Mouse (Mus musculus) telencephalon, adult 2 months (tissue): ENCODE measurements around the gene Ube3b.

Experiments used
- DNase-seq: peaks from one replicate; pipeline ENCODE4 v3.0.0-alpha.2; 2011; ENCODE audit warnings: low read depth, low spot score

Ube3b gene

GRCm38 (mm10) chr5:114373581-114373980 is 6.8 kb upstream of the Ube3b start:
- DNase-seq, result no peak

GRCm38 (mm10) chr5:114374409-114375213 is 5.8 kb upstream of the Ube3b start:
- DNase-seq, result no peak

DNA sequence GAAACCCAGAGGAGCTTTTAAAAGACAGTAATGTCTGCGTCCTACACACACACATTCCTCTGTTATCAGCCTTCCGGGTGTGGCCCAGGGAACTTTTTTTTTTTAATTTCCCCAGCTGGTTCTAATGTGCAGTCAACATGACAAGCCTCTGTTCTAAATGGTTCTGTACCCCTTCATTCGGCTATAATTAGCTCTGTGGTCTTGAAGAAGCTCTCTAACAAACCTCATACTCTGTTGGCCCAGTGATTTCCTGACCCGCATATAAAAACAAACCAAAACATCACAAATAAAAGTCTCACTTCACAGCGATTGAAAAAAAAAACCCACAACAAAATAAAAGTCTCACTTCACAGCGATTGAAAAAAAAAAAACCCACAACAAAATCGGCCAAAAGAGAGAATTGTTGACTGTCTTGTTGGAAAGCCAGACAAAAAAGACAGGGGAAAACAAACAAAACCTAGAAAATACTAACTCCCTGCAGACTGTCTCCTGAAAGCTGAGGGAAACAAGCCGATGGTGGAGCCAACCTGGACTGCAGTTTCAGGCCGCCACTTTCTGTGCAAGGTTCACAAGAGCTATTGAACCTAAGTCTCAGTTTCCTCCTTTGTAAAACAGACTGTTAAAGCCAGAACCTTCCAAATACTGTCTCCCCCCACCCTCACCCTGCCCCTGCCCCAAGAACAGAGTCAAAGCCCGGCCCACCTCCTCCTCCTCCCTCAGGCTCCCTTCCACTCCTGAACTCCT is 2.1 kb upstream of the Ube3b start:
- DNase-seq, result no peak

DNA sequence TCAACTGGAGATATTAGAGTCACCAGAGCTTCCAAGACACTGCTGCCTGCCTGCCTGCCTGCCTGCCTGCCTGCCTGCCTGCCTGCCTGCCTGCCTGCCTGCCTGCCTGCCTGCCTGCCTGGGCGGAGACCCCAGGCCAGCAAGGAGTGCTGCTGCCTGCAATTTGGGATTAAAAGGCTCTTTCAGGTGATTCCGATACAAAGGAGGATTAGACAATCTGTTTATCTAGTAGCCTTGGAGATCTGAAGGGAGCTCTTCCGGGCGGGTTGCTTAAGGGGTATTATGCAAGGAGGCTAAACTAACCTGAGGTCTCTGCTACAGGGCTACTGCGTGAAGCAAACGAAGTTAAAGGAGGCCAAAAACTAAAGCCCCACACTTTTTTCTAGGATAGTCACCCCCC is 1.5 kb upstream of the Ube3b start:
- no peak for DNase-seq

GRCm38 (mm10) chr5:114379763-114380162 is 644 bp upstream of the Ube3b start:
- no peak for DNase-seq

DNA sequence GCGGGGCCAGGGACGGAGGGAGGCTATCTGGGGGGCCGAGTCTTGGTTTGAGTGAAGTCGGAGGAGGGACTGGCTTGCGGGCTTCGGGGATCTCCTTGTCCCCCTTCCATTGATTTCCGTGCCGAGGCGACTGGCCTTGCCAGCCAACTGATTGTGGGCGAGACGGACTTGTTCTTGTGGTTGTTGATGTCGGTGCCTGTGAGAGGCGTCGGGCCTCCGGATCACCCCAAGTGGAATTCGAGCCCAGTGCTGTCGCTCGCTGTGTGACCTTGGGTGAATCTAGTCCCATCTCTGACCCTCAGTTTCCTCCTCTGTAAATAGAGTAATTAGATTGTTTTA is 575 bp downstream of the Ube3b start:
- no peak for DNase-seq

GRCm38 (mm10) chr5:114383184-114383904 is 2.9 kb downstream of the Ube3b start:
- no peak for DNase-seq

GRCm38 (mm10) chr5:114384448-114384847 is 4.0 kb downstream of the Ube3b start:
- DNase-seq, result no peak

DNA sequence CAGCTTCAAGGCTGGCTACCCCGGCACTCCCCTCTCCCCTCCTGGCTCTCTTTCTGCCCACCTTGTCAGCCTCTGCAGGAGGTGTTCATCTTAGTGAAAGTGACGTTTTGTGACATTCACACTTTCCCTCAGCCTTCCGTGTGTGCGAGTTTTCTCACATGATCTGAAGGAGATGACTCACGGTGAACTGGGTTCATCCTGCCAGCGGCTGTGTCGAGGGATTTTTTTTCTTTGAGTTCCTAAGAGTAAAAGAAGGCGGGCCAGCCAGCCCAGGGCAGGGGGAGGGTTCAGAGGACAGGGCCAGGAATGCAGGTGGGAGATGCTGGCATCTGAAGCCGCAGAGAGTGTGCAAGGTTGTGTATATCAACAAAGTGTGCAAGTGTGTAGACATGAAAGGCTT is 12.8 kb downstream of the Ube3b start:
- no peak for DNase-seq

DNA sequence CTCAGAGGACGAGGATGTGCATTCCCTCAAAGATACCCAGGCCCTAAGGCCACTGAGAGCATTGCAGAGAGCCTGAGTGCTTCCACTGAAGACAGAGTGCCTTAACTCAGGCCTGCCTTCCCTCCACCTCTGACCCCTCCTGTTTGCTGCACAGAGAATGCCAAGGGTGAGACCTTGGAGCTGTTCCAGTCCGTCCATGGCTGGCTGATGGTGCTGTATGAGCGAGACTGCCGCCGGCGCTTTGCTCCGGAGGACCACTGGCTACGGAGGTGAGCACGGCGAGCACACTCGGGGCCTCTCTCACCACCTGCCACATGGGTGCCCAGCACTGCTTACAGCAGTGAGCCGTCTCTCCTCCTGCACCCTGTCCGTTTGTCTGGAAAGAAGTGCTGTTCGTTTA is 26.2 kb downstream of the Ube3b start:
- DNase-seq, result no peak

GRCm38 (mm10) chr5:114407269-114407668 is 26.9 kb downstream of the Ube3b start:
- DNase-seq, result no peak

DNA sequence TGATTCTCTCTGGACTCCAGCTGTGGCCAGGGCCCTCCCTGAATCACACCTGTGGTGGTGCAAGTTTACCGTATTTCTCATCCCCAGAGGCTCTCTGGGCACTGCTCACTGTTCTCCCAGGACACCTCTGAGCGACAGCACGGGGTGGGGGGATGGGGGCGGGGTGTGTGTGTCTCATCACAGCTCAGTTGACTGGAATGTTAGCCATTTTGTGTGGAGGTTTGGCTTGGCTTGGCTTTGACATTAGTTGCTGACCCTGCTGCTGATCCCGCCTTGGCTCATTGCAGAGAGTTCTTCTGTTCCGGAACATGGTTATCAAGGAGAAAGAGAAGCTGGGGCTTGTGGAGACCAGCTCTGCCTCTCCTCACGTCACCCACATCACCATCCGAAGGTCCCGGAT is 27.4 kb downstream of the Ube3b start:
- no peak for DNase-seq

- DNase-seq, result no peak
These were observed 28.4 kb downstream of the Ube3b start for GRCm38 (mm10) chr5:114408846-114409245.

DNA sequence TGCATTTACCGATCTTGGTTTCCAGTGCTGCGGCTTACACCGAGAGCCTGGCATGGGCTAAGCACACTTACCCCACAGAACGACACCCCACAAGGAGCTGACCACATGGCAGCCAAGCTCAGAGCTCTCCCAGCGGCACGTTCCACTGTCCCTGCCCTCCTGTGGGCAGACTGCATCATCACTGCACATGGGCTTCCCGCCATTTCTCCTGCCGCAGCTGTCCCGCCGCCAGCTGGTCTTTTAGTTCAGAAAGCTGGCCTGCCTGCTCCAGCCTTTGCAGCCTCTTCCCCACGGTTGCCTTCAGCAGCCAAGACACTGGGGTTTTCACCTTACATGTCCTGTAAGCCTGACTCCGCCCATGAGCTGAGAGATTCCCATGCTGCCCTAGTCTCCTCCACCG is 30.0 kb downstream of the Ube3b start:
- DNase-seq, result no peak

DNA sequence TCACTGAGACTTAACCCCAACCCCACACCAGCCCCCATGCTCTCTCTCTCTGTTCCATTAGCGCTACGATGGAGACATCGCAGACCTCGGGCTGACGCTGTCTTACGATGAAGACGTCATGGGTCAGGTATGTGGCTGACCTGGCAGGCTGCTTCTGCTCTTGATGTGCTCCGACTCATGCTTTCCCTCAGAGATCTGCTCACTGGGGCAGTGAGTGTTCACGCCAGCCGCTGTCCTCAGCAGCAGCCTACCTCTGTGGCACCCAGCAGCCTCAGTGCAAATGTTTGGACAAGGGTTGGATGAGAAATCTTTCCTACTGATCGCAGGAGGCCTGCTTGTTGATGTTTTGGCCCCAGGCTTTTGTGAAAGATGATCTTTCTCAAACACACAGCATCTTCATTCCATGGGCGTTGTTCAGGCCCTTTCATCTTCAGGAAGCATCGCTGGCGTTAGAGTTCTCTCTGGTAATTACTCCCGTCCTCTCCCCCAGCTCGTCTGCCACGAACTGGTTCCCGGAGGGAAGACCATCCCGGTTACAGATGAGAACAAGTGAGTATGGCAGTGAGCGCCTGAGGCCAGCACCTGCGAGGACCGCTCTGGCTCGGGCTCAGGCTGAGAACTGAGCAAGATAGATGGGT is 32.1 kb downstream of the Ube3b start:
- DNase-seq, result no peak

GRCm38 (mm10) chr5:114413067-114413735 is 32.8 kb downstream of the Ube3b start:
- no peak for DNase-seq

DNA sequence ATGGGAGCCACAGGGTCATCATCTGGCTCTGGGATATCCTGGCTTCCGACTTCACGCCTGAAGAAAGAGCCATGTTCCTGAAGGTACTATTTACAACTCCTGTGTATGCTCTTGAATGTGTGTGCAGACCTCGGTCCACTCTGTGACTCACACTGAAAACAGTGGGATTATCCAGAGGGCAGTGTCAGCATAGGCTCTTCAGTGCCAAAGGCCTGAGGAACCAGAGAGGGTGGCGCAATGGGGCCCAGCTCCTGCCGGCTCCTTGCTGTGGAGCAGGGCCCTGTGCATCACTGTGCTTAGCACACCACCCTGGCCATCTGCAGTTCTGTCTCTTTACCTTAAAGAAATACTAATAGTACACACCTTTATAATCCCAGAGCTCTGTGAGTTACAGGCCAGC is 35.2 kb downstream of the Ube3b start:
- DNase-seq, result no peak

DNA sequence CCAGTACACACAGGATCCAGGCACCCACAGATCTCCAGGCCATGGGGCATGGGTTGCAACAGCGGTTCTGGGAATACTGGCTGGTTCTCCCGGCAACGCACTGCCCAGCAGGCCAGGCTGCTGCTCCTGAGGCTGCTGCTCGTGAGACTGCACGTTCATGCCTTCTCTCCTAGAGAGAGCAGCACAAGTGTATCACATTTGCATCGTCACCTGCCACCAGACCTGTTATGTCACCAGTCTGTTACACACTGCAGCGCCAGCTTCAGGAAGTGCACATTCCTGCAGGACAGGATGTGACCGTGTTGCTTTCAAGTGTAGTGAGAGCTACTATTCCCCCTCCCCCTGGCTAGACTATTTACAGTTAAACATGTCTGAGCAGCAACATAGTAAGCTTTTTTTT is 36.4 kb downstream of the Ube3b start:
- no peak for DNase-seq

GRCm38 (mm10) chr5:114418541-114418940 is 38.1 kb downstream of the Ube3b start:
- DNase-seq, result no peak

- DNase-seq, result no peak
These were observed 41.3 kb downstream of the Ube3b start for GRCm38 (mm10) chr5:114421561-114422298.

DNA sequence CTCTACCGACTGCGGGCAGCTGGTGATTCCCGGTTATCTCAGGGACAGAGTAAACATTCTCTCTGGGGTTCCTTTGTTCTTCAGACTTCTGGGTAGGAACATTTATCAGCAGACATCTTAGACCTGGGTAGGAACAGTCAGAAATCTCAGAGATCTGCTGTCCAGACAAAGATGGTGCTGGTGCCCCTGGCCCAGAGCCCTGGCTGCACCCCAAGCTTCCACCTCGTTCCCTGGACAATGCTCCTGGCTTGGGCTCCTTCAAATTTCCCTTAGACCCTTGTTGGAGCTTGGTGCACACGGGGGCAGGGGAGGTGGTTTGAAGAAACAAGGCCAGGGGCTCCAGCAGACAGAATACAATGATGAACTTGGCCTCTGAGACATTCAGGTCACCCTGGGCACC is 42.2 kb downstream of the Ube3b start:
- DNase-seq, result no peak
